Mouse (Mus musculus): ENCODE results near the gene Mapk9. TPM values are rescaled to one million over a fixed set of nuclear protein-coding genes. Genes with fewer than 3 reads are reported as not detected.
A peak's percentile ranks its signal among the peaks of the same experiment; 100 is the strongest.
"Not testable (repeated sequence)": the region's sequence is repeated elsewhere in the genome, so short reads cannot be mapped to it uniquely, and the experiment has no call there.

The Mapk9 gene
- 42.0 and 44.5 TPM in 2 replicates for polyA plus RNA-seq (2015; fragmentation: Nextera tagmentation; extraction: Ambion mirVana)

DNA sequence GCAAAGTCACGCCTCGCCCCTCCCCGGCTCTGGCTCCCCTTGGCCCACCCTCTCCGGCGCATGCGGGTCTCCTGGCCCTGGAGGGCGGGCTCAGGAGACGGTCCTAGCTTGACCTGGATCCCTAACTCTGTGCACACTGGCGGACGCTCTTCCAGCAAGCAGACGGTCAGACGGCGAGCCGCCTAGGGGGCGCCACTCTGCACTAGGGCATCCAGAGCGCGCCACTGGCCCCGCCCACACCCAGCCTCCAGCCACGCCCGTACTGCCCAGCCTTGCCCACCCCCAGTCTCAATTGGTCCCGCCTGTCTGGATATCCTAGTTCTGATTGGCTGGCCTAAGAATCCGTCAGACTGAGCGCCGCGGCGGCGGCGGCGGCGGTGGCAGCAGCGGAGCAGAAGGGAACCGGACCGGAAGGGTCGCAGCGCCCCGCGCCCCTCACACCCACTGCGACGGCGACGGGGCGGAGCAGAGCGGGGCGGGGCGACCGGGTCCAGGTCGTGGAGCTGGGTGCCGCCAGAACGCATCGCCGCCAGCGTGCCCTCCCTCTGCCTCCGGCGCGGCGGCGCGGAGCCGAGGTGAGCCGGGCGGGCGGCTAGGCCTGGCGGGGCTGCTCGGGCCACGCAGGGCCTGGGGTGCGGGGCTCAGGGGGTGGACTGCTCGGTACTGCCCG lies at the start of gene Mapk9:
Mapk9 (plus strand) TSS at position 351 of the 670 bp plus-strand sequence.
- peak; percentile 97 for DNase-seq (ENCODE audit: low spot score)

- DNase-seq (ENCODE audit: low spot score): no peak
Measured at GRCm38 (mm10) chr11:49798931-49799330, 47.6 kb upstream of the Mapk9 start.

DNA sequence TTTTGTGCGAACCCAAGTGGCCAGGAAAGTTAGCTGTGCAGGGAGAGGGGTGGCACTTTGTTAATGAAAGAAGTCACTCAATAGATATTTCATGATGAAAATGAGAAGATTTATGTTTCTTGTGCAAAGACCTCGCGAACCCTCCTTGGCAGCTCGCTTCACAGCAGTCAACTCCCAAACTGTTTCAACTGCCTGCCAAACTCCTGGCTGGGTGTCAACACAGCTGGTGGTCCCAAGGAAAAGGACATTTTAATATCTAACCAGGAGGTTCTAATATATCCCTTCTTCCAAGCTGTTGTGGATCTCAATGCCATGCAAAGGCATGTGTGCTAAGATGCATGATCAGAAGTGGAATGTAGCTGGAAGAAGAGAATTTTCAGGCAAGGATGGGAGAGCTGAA lies 45.0 kb upstream of the Mapk9 start:
- DNase-seq (ENCODE audit: low spot score): no peak

- DNase-seq (ENCODE audit: low spot score): no peak
Measured at GRCm38 (mm10) chr11:49803801-49804200, 42.8 kb upstream of the Mapk9 start.

- DNase-seq (ENCODE audit: low spot score): no peak
Measured at GRCm38 (mm10) chr11:49806218-49806617, 40.3 kb upstream of the Mapk9 start.

DNA sequence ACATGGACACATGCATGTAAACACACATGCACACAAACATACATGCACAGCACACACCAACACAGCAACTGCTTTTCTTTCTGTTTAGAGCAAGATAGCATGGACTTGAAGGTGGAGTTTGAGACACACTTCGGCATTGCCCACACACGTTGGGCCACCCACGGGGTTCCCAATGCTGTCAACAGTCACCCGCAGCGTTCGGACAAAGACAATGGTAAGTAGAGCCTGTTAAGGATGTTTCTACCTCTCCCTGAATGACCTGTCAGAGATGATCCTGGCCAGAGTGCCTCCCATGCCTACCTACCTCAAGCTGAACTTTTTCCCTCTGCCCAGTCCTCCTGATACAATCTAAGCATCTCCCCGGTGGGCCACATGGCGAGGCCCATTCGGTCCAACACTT lies 37.6 kb upstream of the Mapk9 start:
- no peak for DNase-seq (ENCODE audit: low spot score)

GRCm38 (mm10) chr11:49810696-49811095 lies 35.9 kb upstream of the Mapk9 start:
- DNase-seq (ENCODE audit: low spot score): not testable (repeated sequence)

- DNase-seq (ENCODE audit: low spot score): no peak
Measured at GRCm38 (mm10) chr11:49811099-49811541, 35.4 kb upstream of the Mapk9 start.

- peak; percentile 58 for DNase-seq (ENCODE audit: low spot score)
Measured at GRCm38 (mm10) chr11:49811879-49812278, 34.7 kb upstream of the Mapk9 start.

GRCm38 (mm10) chr11:49818869-49819566 lies 27.5 kb upstream of the Mapk9 start:
- DNase-seq (ENCODE audit: low spot score): no peak

DNA sequence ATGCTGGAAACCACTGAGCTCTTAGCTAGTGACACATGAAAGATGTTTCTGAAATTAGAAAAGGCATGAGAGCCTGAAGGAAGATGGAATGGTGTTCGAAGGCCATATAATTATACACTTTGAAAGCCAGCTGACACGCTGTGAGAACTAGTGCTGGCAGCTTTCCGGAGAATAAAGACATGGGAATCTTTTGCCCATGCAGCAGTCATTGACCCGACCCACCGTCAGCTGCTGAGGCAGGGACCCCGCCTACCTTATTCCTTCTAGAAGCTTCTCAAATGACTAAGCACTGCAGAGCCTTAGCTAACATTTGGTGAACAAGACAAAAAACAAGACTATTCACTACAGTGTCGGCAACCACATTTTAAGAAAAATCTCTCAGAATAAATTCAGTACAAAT lies 26.9 kb upstream of the Mapk9 start:
- no peak for DNase-seq (ENCODE audit: low spot score)

DNA sequence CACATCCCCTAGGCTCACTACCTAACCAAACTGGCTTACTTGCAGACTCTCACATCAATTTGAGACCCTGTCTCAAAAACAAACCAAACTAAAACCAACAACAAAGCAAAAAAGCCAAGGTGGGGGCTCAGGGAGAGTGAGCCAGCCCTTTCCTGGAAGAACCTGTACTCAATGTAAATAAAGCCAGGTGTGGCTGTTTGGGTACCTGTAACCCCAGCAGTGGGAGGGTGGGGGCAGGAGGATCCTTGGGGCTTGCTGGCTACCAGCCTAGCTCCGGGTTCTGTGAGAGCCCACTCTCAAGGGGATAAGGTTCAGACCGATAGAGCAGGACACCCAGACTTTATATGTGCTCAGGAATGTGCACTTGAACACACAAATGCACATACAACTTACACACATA lies 25.6 kb upstream of the Mapk9 start:
- no peak for DNase-seq (ENCODE audit: low spot score)

GRCm38 (mm10) chr11:49821546-49821945 lies 25.0 kb upstream of the Mapk9 start:
- DNase-seq (ENCODE audit: low spot score): no peak

GRCm38 (mm10) chr11:49822337-49822736 lies 24.2 kb upstream of the Mapk9 start:
- DNase-seq (ENCODE audit: low spot score): no peak

DNA sequence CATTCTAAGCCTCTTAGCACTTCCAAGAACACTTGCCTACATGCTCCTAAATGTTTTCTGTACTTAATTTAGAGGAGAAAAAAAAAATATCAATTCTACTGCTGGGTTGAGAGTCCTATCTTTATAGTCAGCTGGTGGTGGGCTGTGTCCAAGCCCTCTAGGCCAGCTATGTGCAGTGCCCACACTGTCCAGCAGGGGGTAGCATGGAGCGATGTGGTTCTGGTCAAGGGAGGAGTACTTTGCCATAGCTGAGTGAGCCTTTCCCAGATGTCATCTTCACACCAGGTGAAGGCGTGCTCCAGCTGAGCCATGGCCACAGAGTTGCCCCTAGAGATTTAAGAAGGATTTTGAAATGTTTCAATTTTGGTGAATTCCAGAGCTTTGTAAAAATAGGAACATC lies 21.7 kb upstream of the Mapk9 start:
- DNase-seq (ENCODE audit: low spot score): peak; percentile 57

GRCm38 (mm10) chr11:49827243-49827642 lies 19.3 kb upstream of the Mapk9 start:
- no peak for DNase-seq (ENCODE audit: low spot score)

GRCm38 (mm10) chr11:49829176-49829745 lies 17.3 kb upstream of the Mapk9 start:
- DNase-seq (ENCODE audit: low spot score): no peak

DNA sequence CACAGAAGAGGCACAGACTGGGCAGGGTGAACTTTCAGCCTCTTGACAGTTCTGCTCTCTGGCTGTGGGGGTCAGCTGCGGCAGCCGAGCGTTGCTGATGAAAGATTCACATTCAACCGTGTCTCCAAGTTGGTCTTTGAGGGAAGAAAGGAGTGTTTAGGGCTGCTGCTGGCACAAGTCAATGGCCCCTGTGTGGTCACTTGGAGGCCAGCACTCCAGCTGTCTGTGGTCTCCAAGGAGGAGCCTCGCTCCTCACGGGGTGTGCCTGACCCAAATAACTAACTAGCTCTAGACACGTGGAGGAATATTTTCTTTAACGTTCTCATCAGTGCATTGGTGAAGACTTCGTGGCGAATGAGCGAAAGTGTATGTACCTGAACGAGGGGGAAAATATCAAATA lies 14.6 kb upstream of the Mapk9 start:
- DNase-seq (ENCODE audit: low spot score): no peak

- DNase-seq (ENCODE audit: low spot score): no peak
Measured at GRCm38 (mm10) chr11:49832962-49833361, 13.6 kb upstream of the Mapk9 start.

DNA sequence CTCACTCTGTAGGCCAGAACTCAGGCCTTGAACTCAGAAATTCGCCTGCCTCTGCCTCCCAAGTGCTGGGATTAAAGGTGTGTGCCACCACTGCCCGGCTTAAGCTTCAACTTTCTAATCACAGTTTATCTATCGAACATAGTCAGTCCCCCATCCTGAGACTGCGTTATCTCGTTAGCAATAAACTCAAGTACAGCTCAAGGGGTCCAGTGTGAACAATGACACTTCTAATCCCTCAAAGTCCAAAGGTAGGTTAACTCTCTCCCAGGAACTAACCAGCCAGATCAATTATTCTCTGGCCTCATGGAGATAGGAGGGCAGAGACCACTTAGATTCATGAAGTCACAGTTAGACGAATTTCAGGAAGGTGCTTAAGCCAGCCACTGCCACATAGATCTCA lies 12.3 kb upstream of the Mapk9 start:
- no peak for DNase-seq (ENCODE audit: low spot score)

- no peak for DNase-seq (ENCODE audit: low spot score)
Measured at GRCm38 (mm10) chr11:49835257-49835956, 11.1 kb upstream of the Mapk9 start.
